8 mouse cellular contexts compared by ENCODE assay signal in the genomic region with DNA sequence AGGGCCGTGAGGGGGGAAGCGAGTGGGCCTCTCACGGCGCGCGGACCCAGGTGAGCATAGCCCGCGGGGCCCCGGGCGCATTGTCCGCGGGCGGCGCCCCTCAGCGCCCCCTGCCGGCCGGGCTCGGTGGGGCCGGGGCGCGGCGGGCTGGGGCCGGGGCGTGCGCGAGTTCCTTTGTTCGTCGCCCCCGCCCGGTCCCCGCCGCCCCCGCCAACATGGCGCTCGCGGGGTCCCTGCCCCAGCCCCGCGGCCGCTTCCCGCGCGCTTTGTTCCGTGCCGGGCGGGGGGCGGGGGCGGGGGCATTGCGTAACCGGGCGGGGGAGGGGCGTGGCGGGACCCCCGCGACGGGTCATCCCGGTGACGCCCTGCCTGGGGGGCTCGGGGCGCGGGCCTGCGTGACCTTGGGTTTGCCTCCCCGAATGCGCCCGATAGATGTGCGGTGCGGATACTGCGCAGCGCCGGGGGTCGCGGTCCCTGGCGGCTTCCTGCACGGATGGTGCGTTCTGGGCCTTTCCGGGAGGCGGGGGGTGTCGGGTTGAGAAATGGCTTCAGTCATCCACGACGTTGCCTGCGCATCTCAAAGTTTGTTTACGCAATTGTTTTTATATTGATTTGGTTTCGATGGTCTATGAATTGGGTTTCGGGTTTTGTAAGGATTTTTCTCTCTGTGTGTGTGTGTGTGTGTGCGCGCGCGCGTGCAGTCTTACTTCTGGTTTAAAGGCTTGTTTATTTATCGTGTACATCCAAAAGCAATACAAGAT. TPM values are rescaled to one million over a fixed set of nuclear protein-coding genes. Genes with fewer than 3 reads are reported as not detected.
DNase-seq lines count a peak whose midpoint lies in the region; ATAC-seq and TF ChIP-seq lines count a peak whose summit lies in the region.

No protein-coding gene starts in this region.

- WGBS in forebrain, embryonic 16.5 days: under 1% methylated on average over 41 of the region's 89 CpGs
- WGBS in lung, embryonic 14.5 days: 2% methylated on average over 62 of the region's 89 CpGs
- WGBS in neural tube, embryonic 15.5 days: 2% methylated on average over 60 of the region's 89 CpGs

- no peak for TF ChIP-seq CTCF in lung, embryonic 14.5 days (IDR thresholded peaks at IDR 0.05; ENCODE audit: low read depth)

- no peaks in the 10 kb centered on the region for H3K27me3 ChIP-seq in forebrain, embryonic 16.5 days (replicated peaks; ENCODE audit: control insufficient read depth, insufficient read depth, low read length)
- no peaks in the 10 kb centered on the region for H3K27me3 ChIP-seq in lung, embryonic 14.5 days (ENCODE audit: insufficient read depth, low read length)
- H3K27me3 ChIP-seq in neural tube, embryonic 15.5 days (replicated peaks): no peaks in the 10 kb centered on the region

- H3K9me3 ChIP-seq in forebrain, embryonic 16.5 days (ENCODE audit: control insufficient read depth, low read length): no peaks in the 10 kb centered on the region; the same call in 1 of the 2 replicates
- no peaks in the 10 kb centered on the region for H3K9me3 ChIP-seq in lung, embryonic 14.5 days (ENCODE audit: low read depth, low read length)
- no peaks in the 10 kb centered on the region for H3K9me3 ChIP-seq in neural tube, embryonic 15.5 days (replicated peaks)

- H3K4me2 ChIP-seq in forebrain, embryonic 16.5 days (ENCODE audit: low read length): peak overlapping the region; percentile 59
- H3K4me2 ChIP-seq in lung, embryonic 14.5 days: peak overlapping the region; percentile 92
- H3K4me2 ChIP-seq in neural tube, embryonic 15.5 days: peak overlapping the region; percentile 82

- no peaks in the 10 kb centered on the region for H3K36me3 ChIP-seq in forebrain, embryonic 16.5 days (ENCODE audit: control insufficient read depth, insufficient read depth)
- peaks cover 3% of the 10 kb centered on the region; the same call in 1 of the 2 replicates for H3K36me3 ChIP-seq in lung, embryonic 14.5 days (ENCODE audit: insufficient read depth)
- no peaks in the 10 kb centered on the region for H3K36me3 ChIP-seq in neural tube, embryonic 15.5 days

- peak overlapping the region; percentile 94 for H3K27ac ChIP-seq in forebrain, embryonic 16.5 days (ENCODE audit: low read length)
- peak overlapping the region; percentile 95 for H3K27ac ChIP-seq in lung, embryonic 14.5 days (ENCODE audit: low read depth)
- H3K27ac ChIP-seq in neural tube, embryonic 15.5 days (replicated peaks): peak overlapping the region; percentile 97

- DNase-seq in CD8-positive naive resting alpha-beta T cell, adult 2 months (ENCODE audit: low read depth in 2 of 2, low spot score in 2 of 2): peak; percentile 67 to 69
- DNase-seq in brain, embryonic 18.5 days (ENCODE audit: low read depth, low spot score): peak; percentile 18
- DNase-seq in heart, postnatal 4 days: peak; percentile 64
- DNase-seq in layer of hippocampus, adult 8-10 months (ENCODE audit: low spot score in 2 of 2): peak; percentile 35 to 45
- peak; percentile 77 for DNase-seq in lung, embryonic 14.5 days
- peak; percentile 72 for DNase-seq in testis, postnatal 14 days (ENCODE audit: low spot score)

- H3K4me1 ChIP-seq in forebrain, embryonic 16.5 days (replicated peaks; ENCODE audit: control insufficient read depth, insufficient read depth, low read length): peaks cover 18% of the 10 kb centered on the region
- H3K4me1 ChIP-seq in lung, embryonic 14.5 days (ENCODE audit: insufficient read depth): peaks cover 11% of the 10 kb centered on the region
- peaks cover 27% of the 10 kb centered on the region for H3K4me1 ChIP-seq in neural tube, embryonic 15.5 days

- peak overlapping the region; percentile 97 for H3K9ac ChIP-seq in forebrain, embryonic 16.5 days (replicated peaks; ENCODE audit: low read depth, low read length)
- peak overlapping the region; percentile 97 for H3K9ac ChIP-seq in lung, embryonic 14.5 days
- H3K9ac ChIP-seq in neural tube, embryonic 15.5 days (replicated peaks): peak overlapping the region; percentile 95

- ATAC-seq in forebrain, embryonic 16.5 days: peak; percentile 61
- ATAC-seq in lung, embryonic 14.5 days (ENCODE audit: insufficient read depth): peak; percentile 62
- ATAC-seq in neural tube, embryonic 15.5 days (ENCODE audit: low FRiP score): peak; percentile 73

- peak overlapping the region; percentile 84 for H3K4me3 ChIP-seq in forebrain, embryonic 16.5 days (replicated peaks; ENCODE audit: low read length)
- peak overlapping the region; percentile 80 for H3K4me3 ChIP-seq in lung, embryonic 14.5 days (ENCODE audit: low read depth, low read length)
- peak overlapping the region; percentile 86 for H3K4me3 ChIP-seq in neural tube, embryonic 15.5 days (replicated peaks)

RNA-seq across cellular contexts. Expression of a gene that starts 0.5 kb away (rescaled TPM):
- 192 and 204 TPM in 2 replicates for polyA plus RNA-seq in forebrain, embryonic 16.5 days (2015; fragmentation: Nextera tagmentation; extraction: Ambion mirVana)
- 10 to 100 TPM; 75.0 to 75.7 TPM for total RNA-seq in heart, postnatal 4 days (2021)
- 100 to 1,000 TPM; 150 to 177 (median 164) TPM for total RNA-seq in layer of hippocampus, adult 8-10 months (2022)
- 108 and 110 TPM in 2 replicates for polyA plus RNA-seq in lung, embryonic 14.5 days (2014; fragmentation: Nextera tagmentation; extraction: Ambion mirVana)
- polyA plus RNA-seq in neural tube, embryonic 15.5 days (2015; fragmentation: Nextera tagmentation; extraction: Ambion mirVana): 125 and 135 TPM in 2 replicates

Comparison
In these comparisons a context has a peak if more than half of its experiments do, and no peak if none do; other contexts are left out.
1. Peak in every context shown above with its lines: DNase-seq, ATAC-seq, H3K4me3 ChIP-seq and H3K27ac ChIP-seq.
2. DNase-seq: peak in every context shown above with its lines; median percentile 77 in lung, embryonic 14.5 days; 72 in testis, postnatal 14 days; 68 in CD8-positive naive resting alpha-beta T cell, adult 2 months; 64 in heart, postnatal 4 days; 40 in layer of hippocampus, adult 8-10 months; 18 in brain, embryonic 18.5 days.